Mouse (Mus musculus) C2C12 (cell line): ENCODE measurements at regions not wholly inside any gene's neighbourhood (a gene's known extent, or its start where the extent isn't known, plus 50 kb on each side); places are given as distances from the start of the nearest gene placed in this dataset.

Experiments
- H3K27me3 ChIP-seq: one replicate; pipeline ENCODE4 v1.6.1; 2011; ENCODE audit not compliant: control insufficient read depth, insufficient read depth, insufficient read length
- H3K36me3 ChIP-seq: one replicate; pipeline ENCODE4 v1.6.1; 2011; ENCODE audit not compliant: control insufficient read depth, insufficient read depth
- H3K4me3 ChIP-seq: one replicate; pipeline ENCODE4 v1.5.1; 2011; ENCODE audit warnings: mild to moderate bottlenecking, control low read depth; ENCODE audit not compliant: poor library complexity, insufficient read depth, severe bottlenecking
- H3K79me2 ChIP-seq: one replicate; pipeline ENCODE4 v1.6.1; 2011; ENCODE audit not compliant: control insufficient read depth, insufficient read depth
- H3K79me3 ChIP-seq: one replicate; pipeline ENCODE4 v1.6.1; 2011; ENCODE audit warnings: low read depth, control low read depth
- H3ac ChIP-seq: one replicate; pipeline ENCODE3; 2011; ENCODE audit warnings: low read depth; ENCODE audit not compliant: control insufficient read depth, insufficient read length
- CEBPB ChIP-seq: IDR thresholded peaks from one replicate; pipeline ENCODE4 v1.6.1; 2011; ENCODE audit warnings: low read depth, mild to moderate bottlenecking, control low read depth, moderate library complexity
- CTCF ChIP-seq: IDR thresholded peaks from one replicate; pipeline ENCODE4 v1.5.1; 2011; ENCODE audit not compliant: control insufficient read depth, insufficient read depth, insufficient read length
- FOSL1 ChIP-seq: IDR thresholded peaks from one replicate; pipeline ENCODE4 v1.8.0; 2011; ENCODE audit warnings: mild to moderate bottlenecking, low read length; ENCODE audit not compliant: poor library complexity, insufficient read depth, severe bottlenecking
- MAX ChIP-seq: IDR thresholded peaks from one replicate; pipeline ENCODE4 v1.6.1; 2011; ENCODE audit warnings: mild to moderate bottlenecking, control low read depth
- MYOD1 ChIP-seq: IDR thresholded peaks from one replicate; pipeline ENCODE4 v1.6.1; 2011; ENCODE audit warnings: low read depth; ENCODE audit not compliant: control insufficient read depth, insufficient read length
- MYOG ChIP-seq: IDR thresholded peaks from one replicate; pipeline ENCODE4 v1.6.1; 2011; ENCODE audit not compliant: control insufficient read depth, insufficient read length; ENCODE audit errors: extremely low read depth
- USF1 ChIP-seq: IDR thresholded peaks from one replicate; pipeline ENCODE4 v1.6.1; 2011; ENCODE audit warnings: low read depth, mild to moderate bottlenecking, control low read depth, moderate library complexity

DNA sequence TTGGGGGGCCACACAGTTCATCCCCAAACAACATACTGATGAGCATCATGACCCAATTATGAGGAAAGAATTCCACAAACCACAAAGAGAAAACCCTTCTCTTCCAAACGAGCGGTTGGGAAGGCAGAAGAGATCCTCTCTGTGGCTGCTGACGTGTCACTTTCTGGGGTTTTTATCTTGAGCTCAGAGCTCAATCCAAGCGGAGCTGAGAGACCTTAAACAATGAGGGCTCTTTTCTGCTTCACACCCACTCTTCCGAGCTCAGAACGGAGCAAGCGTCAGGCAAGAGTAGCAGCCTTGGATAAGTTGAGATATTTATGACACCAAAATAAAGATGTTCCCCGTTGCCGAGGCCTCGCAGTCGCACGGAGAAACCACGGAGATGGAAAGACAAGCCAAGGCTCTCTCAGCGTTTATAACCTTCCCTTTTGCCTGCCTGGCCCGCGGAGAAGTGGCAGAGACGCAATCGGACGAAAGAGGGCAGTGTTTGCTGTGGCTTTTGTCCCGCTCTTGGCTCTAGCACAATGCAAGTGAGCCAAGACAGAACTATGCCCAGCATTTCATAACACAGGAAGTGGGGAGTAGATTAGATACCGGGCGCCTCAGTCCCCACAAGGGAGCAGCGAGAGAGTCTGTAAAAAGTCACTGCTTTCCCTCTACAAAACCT, 100.7 kb downstream of the Chic2 start:
- Histone ChIP-seq H3K79me3 (no peaks in the 10 kb centered on the region), H3K4me3 (peak overlapping the region; percentile 15)

DNA sequence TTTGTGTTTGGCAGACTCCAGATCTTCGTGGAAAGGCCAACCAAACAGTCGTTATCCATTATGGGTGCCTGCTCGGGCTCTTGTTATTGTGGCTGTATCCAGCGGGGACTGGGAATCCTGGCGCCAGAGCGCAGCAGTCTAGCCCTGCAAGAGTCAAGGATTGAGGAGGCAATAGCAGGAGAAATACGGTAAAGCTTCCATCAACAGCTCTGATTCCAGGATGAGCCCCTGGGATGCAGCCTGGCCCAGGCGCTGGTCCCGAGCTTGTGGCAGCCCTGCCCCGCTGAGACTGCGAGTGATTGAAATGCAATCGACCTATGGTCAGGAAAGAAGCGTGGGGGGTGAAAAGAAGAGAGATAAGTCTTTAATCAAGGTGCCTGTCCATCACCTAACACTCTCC, 103.1 kb downstream of the Chic2 start:
- no peaks in the 10 kb centered on the region for H3K79me3 ChIP-seq
- H3K27me3 ChIP-seq = no peaks in the 10 kb centered on the region
- H3K79me2 ChIP-seq = no peaks in the 10 kb centered on the region
- H3ac ChIP-seq = no peak overlapping the region
- H3K36me3 ChIP-seq = no peaks in the 10 kb centered on the region
- no peak for TF ChIP-seq FOSL1
- no peak for TF ChIP-seq CTCF
- TF ChIP-seq CEBPB = no peak
- no peak for TF ChIP-seq MYOD1
- no peak for TF ChIP-seq MAX
- TF ChIP-seq MYOG = no peak
- no peak overlapping the region for H3K4me3 ChIP-seq

More for the DNA sequence above, 100.7 kb downstream of the Chic2 start:
- Histone ChIP-seq H3K36me3 (no peaks in the 10 kb centered on the region), H3K79me2 (no peaks in the 10 kb centered on the region), H3K27me3 (no peaks in the 10 kb centered on the region), H3ac (peak overlapping the region; percentile 19)
- no peak for TF ChIP-seq MYOG
- TF ChIP-seq CEBPB = peak; percentile 87
- no peak for TF ChIP-seq MYOD1
- no peak for TF ChIP-seq MAX
- TF ChIP-seq FOSL1 = no peak
- no peak for TF ChIP-seq USF1
- peak; percentile 86 for TF ChIP-seq CTCF

DNA sequence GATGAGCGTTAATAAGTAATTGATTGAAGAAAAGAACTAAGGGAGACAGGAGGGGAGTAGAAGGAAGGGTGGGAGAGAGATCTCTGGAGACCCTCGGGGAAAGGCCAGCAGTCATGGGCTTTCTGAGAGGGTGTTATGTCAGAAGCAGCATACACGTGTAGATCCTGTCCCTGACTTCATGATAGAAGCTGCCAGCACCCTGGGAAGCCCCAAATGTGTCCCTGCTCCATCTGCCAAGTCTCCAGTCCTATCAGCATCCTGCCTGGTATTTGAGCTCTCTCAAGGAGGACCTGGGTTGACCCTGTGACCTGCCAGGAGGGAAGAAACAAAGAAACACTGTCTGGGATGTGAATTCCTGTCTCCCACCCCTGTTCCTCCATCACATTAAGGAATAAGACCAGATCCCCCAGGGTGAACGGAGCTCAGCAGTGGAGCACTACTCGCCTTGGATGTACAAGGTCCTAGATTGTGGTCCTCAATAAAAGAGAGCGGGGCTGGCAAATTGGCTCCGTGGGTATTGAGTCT, 107.1 kb downstream of the Chic2 start:
- Histone ChIP-seq H3K79me2 (no peaks in the 10 kb centered on the region), H3K27me3 (no peaks in the 10 kb centered on the region), H3ac (no peak overlapping the region), H3K79me3 (no peaks in the 10 kb centered on the region), H3K36me3 (no peaks in the 10 kb centered on the region), H3K4me3 (no peak overlapping the region)
- TF ChIP-seq MAX = no peak
- TF ChIP-seq FOSL1 = no peak
- TF ChIP-seq MYOD1 = no peak
- TF ChIP-seq CEBPB = no peak
- no peak for TF ChIP-seq USF1
- no peak for TF ChIP-seq MYOG
- no peak for TF ChIP-seq CTCF

DNA sequence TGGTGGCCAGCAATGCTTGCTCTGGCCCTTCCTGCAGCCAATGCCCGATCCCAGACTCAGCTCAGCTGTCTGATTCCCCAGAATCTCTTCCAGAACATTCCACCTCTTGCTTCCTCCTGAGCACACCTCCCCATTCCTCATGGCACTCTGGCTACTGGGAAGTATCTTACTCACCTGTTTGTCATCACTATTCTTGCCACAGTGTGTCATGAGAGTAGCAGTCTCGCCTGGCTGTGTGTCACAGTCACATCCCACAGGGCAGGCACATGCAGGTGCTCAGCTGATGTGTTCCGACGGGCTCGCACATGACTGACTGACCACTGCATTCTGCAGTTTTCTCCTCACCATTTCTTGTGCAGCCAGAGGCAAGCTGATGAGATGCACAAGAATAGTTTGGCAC, 108.5 kb downstream of the Chic2 start:
- no peak overlapping the region for H3K4me3 ChIP-seq
- TF ChIP-seq CEBPB (no peak), FOSL1 (no peak), USF1 (no peak), CTCF (no peak), MAX (no peak), MYOD1 (no peak), MYOG (no peak)
- H3K36me3 ChIP-seq = no peaks in the 10 kb centered on the region

DNA sequence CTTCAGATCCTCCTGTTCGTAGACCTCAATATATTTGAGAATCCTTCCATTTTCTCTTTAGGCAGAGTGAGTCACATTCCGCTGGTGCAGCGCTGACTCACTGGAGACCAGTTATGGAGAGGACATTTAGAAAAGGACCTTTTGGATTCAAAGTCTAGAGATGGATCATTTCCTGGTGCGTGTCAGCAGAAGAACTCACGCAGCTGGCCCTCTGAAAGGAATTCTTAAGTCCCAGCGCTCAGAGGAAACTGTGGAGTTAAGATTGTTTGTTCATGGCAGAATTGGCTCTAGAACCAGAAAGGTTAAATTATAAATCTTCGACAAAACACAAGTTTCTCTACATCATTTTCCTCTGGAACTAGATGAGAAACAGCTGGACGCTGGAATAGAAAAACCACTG, 108.9 kb downstream of the Chic2 start:
- Histone ChIP-seq H3K79me3 (no peaks in the 10 kb centered on the region), H3ac (no peak overlapping the region), H3K79me2 (no peaks in the 10 kb centered on the region), H3K27me3 (no peaks in the 10 kb centered on the region), H3K36me3 (no peaks in the 10 kb centered on the region), H3K4me3 (no peak overlapping the region)
- no peak for TF ChIP-seq CTCF
- peak; percentile 44 for TF ChIP-seq FOSL1
- TF ChIP-seq USF1 = no peak
- TF ChIP-seq MAX = no peak
- no peak for TF ChIP-seq CEBPB
- no peak for TF ChIP-seq MYOD1

More for the DNA sequence above, 108.5 kb downstream of the Chic2 start:
- Histone ChIP-seq H3ac (no peak overlapping the region), H3K27me3 (no peaks in the 10 kb centered on the region), H3K79me3 (no peaks in the 10 kb centered on the region), H3K79me2 (no peaks in the 10 kb centered on the region)

DNA sequence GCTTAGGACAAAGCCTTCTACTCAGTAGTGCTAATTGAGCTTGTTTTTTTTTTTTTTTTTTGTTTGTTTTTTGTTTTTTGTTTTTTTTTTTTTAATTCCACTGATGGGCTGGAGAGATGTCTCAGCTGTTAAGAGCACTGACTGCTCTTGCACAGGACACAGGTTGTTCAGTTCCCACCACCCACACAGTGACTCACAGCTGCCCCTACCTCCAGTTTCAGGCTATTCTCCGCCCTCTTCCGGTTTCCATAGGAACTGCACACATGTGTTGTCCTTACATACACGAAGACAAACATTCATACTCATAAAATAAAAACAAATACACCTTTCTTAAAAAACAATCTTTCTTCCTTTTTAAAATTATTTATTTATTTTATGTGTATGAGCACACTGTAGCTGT, 111.3 kb downstream of the Chic2 start:
- no peaks in the 10 kb centered on the region for H3K36me3 ChIP-seq
- no peak overlapping the region for H3K4me3 ChIP-seq
- TF ChIP-seq MYOG = no peak
- no peak for TF ChIP-seq CTCF
- H3K27me3 ChIP-seq = no peaks in the 10 kb centered on the region
- H3K79me3 ChIP-seq = no peaks in the 10 kb centered on the region
- no peak overlapping the region for H3ac ChIP-seq
- no peaks in the 10 kb centered on the region for H3K79me2 ChIP-seq
